Mouse (Mus musculus): ENCODE measurements around the gene Igf2.

The Igf2 gene

GRCm38 (mm10) chr7:142659181-142659681 is 7.4 kb downstream of the Igf2 start:
- no peak for DNase-seq (ENCODE audit: low read depth, low spot score)

- no peak for DNase-seq (ENCODE audit: low read depth, low spot score)
These were observed 7.9 kb downstream of the Igf2 start for GRCm38 (mm10) chr7:142658681-142659180.

DNA sequence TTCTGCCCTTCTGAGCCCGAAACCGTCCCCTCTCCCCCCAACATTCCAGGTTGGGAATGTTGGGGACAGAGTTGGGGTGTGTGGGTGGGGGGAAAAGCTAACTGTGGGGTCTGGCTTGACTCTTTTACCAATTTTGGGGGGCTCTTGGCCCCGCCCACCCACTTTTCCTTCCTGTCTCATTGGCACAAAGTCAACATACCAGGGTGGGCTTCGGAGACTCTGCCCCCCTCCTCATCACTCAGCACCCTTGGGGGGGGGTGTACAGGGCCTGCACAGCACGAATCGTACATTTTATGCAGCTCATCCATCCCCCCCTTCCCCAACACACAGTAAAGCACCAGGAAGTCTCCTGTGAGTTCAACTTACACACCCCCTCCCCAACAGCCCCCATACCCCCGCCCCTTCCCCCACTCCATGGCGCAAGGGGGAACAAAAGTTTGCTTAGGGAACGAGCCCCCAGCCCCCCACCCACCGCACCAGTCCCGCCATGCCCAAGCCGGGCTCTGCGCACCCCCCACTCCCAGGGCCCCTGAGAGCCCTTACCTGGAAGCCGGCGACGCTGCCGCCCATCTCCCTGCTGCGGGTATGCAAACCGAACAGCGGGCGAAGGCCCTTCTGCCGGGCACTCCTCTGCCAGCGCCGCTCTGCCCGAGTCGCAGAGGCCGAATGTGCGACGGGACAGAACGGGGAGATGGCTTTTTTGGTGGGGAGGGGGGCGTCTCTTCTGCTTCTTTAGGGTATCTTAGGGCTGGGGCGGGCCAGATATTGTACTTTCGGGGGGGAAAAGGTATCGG is 8.6 kb downstream of the Igf2 start:
- DNase-seq (ENCODE audit: low read depth, low spot score) = no peak

- DNase-seq (ENCODE audit: low read depth, low spot score) = no peak
These were observed 9.2 kb downstream of the Igf2 start for GRCm38 (mm10) chr7:142657341-142657791.

- DNase-seq (ENCODE audit: low read depth, low spot score) = no peak
These were observed 10.6 kb downstream of the Igf2 start for GRCm38 (mm10) chr7:142656055-142656454.

- DNase-seq (ENCODE audit: low read depth, low spot score) = no peak
These were observed 11.0 kb downstream of the Igf2 start for GRCm38 (mm10) chr7:142655633-142656032.

DNA sequence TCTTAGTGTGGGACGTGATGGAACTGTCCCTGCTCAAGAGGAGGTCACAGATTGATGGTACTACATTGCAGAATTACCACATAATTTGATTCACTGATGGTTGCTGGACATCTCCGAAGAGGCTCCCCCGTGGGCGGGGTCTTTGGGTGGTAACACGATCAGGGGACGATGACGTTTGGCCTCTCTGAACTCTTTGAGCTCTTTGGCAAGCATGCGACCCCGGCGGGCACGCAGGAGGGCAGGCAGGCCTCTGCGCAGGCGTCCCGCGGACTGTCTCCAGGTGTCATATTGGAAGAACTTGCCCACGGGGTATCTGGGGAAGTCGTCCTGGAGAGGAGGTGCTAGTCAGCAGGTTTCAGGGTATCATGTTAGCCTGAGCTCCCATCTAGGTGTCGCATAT is 12.9 kb downstream of the Igf2 start:
- DNase-seq (ENCODE audit: low read depth, low spot score) = no peak

- DNase-seq (ENCODE audit: low read depth, low spot score) = no peak
These were observed 19.9 kb downstream of the Igf2 start for GRCm38 (mm10) chr7:142646676-142647075.

DNA sequence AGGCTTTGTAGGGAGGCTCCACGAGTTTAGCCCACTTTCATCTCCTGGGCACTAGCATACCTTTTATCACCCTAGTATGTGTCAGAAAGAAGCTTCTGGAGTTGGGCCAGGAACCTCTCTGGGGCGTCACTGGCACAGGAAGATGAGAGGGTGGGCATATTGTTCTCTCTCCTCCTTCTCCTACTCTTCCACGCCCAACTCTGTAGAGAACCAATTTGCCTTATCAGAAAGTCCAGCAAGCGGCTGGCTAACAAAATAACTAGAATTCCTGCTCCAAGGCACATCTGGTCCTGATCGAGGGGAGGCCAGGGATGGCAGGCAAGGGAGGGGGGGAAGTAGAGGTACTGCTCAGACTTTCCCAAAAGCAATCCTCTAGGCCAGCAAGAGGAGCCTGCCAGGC is 21.6 kb downstream of the Igf2 start:
- DNase-seq (ENCODE audit: low read depth, low spot score) = no peak

- DNase-seq (ENCODE audit: low read depth, low spot score) = no peak
These were observed 30.4 kb downstream of the Igf2 start for GRCm38 (mm10) chr7:142636178-142636577.

- no peak for DNase-seq (ENCODE audit: low read depth, low spot score)
These were observed 35.9 kb downstream of the Igf2 start for GRCm38 (mm10) chr7:142630691-142631090.

DNA sequence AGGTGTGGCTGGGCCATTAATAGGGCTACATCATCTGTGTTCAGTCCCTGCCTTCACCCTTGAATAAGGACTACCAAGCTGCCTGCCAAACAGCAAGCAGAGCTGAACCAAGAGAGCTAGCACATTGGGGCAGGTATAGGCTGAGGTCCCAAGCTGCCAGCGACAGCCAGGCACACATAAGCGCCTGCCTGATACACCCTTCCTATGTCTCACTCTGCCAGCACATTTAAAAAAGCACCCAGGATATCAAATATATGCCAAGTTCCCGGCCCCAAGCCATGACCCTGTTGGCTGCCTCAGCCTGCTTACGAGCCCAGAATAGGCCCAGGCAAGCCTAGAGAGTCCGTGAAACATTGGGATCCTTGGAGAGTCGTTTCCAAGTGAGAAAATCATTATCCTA is 36.8 kb downstream of the Igf2 start:
- no peak for DNase-seq (ENCODE audit: low read depth, low spot score)

DNA sequence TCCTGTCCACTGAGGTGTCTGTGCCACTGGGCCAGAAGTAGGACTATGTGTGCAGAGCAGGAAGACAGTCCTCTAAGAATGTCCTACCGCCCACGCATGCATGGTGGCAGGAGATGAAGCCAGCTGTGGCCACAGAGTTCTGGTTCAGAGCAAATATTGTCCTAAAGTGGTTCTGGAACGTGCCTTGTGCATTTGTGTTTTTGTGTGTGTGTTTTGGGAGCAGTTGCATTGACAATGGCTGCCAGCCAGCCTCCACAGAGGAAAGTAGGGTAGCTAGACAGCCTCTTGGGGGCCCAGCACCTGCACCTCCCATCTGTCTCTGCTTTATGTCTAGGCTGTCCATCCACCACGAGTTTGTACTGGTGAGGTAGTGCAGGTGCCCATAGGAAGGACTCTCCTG is 44.4 kb downstream of the Igf2 start:
- no peak for DNase-seq (ENCODE audit: low read depth, low spot score)

DNA sequence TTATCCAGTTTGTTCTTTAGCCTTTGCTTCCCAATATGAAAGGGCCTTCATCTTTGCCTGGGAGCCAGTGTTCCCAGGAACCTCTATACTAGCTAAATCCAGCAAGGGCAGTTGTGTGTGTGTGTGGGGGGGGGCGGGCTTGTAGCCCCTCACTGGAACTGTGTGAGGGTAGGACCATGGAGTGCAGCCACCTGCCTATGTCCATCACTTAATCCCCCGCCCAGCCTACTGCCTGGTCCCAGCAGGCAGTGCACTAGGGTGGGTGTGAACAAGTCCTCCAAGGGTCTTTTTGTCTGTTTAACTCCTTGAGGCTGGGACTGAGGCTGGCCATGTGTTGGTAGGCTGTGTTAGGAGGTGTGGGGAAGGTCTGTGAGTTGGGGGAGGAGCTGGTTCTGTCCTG is 53.5 kb downstream of the Igf2 start:
- no peak for DNase-seq (ENCODE audit: low read depth, low spot score)

DNA sequence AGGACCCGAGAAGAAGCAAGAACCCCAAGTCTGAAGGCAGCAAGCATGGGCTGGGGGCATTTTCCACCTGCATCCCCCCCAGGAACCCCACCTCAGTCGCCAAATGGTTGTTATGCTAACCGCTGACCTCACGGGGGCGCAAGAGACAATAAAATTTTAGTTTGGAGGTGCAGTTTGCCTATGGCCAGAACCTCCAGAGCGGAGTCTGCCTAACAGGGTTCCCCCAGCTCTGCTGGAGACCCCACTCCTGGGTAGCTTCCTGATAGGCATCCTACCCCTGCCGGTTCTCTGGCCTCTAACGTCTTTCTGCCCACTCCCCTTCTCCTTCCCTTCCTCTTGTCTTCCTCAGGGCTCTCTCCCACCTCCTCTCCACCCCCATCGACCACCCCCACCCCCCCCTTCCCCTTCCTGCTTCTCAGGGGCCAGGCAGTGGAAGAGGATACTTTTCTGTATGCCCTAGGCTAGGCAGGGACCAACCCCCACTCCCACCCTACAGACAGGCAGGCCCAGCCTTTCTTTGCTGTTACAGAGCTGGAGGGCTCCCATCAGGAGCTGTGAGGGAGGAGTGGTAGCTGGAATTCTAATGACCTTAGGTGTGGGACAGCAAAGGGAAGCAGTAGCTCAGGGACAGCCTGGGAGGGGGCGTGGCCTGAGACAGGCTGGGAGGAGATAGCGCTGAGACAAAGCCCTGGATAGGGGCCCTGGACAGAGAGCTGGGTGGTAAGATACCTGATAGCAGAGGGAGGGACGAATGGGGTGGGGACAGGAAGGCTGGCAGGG is 55.8 kb downstream of the Igf2 start:
- no peak for DNase-seq (ENCODE audit: low read depth, low spot score)

- no peak for DNase-seq (ENCODE audit: low read depth, low spot score)
These were observed 65.7 kb downstream of the Igf2 start for GRCm38 (mm10) chr7:142600921-142601320.
